Mouse (Mus musculus) gastrocnemius, adult 8-10 months (tissue): ENCODE results near the gene Hspa1a. TPM values are rescaled to one million over a fixed set of nuclear protein-coding genes. Genes with fewer than 3 reads are reported as not detected.

ENCODE experiments used
- total RNA-seq, 4 experiments: library from RNA; stranded (reverse); gene quantifications; 2 replicates each; pipeline ENCODE4 v1.2.4; 2022

Gene Hspa1a
- total RNA-seq, 4 experiments from 2014 or later: 4.2 to 17.8 (median 5.3) TPM

Other genes with a start within 250 kb of the Hspa1a start
- 10 to 100 TPM in 1 of 4 experiments, 1 to 10 TPM in 3; 1.3 to 10.9 (median 4.9) TPM for gene C4b, start 228.3 kb downstream of the Hspa1a start, total RNA-seq
- gene Cyp21a1, start 167.6 kb downstream of the Hspa1a start, total RNA-seq: 1 to 10 TPM in 1 of 4 experiments, under 1 TPM in 1, not detected in 2; 0.34 to 3.1 TPM
- 1 to 10 TPM; 5.6 to 8.0 (median 6.9) TPM for gene Stk19, start 135.2 kb downstream of the Hspa1a start, total RNA-seq
- 1 to 10 TPM; 7.3 to 9.9 (median 8.6) TPM for gene Dxo, start 135.1 kb downstream of the Hspa1a start, total RNA-seq
- 10 to 100 TPM; 21.3 to 23.4 (median 21.9) TPM for gene Skiv2l, start 121.9 kb downstream of the Hspa1a start, total RNA-seq
- 10 to 100 TPM in 1 of 4 experiments, 1 to 10 TPM in 3; 7.6 to 10.4 (median 8.9) TPM for gene Nelfe, start 121.8 kb downstream of the Hspa1a start, total RNA-seq
- 1 to 10 TPM in 3 of 4 experiments, under 1 TPM in 1; 0.56 to 6.3 (median 2.8) TPM for gene Cfb, start 109.6 kb downstream of the Hspa1a start, total RNA-seq
- 1 to 10 TPM; 7.3 to 7.9 (median 7.6) TPM for gene Zbtb12, start 92.7 kb downstream of the Hspa1a start, total RNA-seq
- not detected for gene Gm20547, start 90.1 kb downstream of the Hspa1a start, total RNA-seq
- gene C2, start 73.9 kb downstream of the Hspa1a start, total RNA-seq: 1 to 10 TPM in 3 of 4 experiments, under 1 TPM in 1; 0.73 to 2.3 (median 2.2) TPM
- 10 to 100 TPM; 31.2 to 37.2 (median 33.4) TPM for gene Ehmt2, start 73.7 kb downstream of the Hspa1a start, total RNA-seq
- gene Slc44a4, start 57.7 kb downstream of the Hspa1a start, total RNA-seq: under 1 TPM in 2 of 4 experiments, not detected in 2; 0.15 TPM
- gene Neu1, start 40.9 kb downstream of the Hspa1a start, total RNA-seq: 10 to 100 TPM in 2 of 4 experiments, 1 to 10 TPM in 2; 8.8 to 11.6 (median 10.5) TPM
- gene Hspa1b, start 12.9 kb downstream of the Hspa1a start, total RNA-seq: 10 to 100 TPM in 1 of 4 experiments, 1 to 10 TPM in 3; 2.4 to 13.6 (median 3.7) TPM
- gene Gm20481, start 2.2 kb downstream of the Hspa1a start, total RNA-seq: not detected
- gene Hspa1l, start 547 bp upstream of the Hspa1a start, total RNA-seq: 10 to 100 TPM; 19.4 to 26.1 (median 20.2) TPM
- 10 to 100 TPM; 11.7 to 15.7 (median 13.0) TPM for gene Lsm2, start 9.7 kb upstream of the Hspa1a start, total RNA-seq
- 10 to 100 TPM; 37.3 to 42.8 (median 41.0) TPM for gene Vars, start 28.8 kb upstream of the Hspa1a start, total RNA-seq
- 10 to 100 TPM in 3 of 4 experiments, 1 to 10 TPM in 1; 8.0 to 18.8 (median 13.7) TPM for gene Vwa7, start 44.4 kb upstream of the Hspa1a start, total RNA-seq
- gene Sapcd1, start 55.9 kb upstream of the Hspa1a start, total RNA-seq: not detected
- gene Msh5, start 74.6 kb upstream of the Hspa1a start, total RNA-seq: not detected
- 1 to 10 TPM; 5.2 to 9.0 (median 6.6) TPM for gene Clic1, start 77.8 kb upstream of the Hspa1a start, total RNA-seq
- 1 to 10 TPM; 4.3 to 6.2 (median 5.1) TPM for gene Ddah2, start 86.9 kb upstream of the Hspa1a start, total RNA-seq
- not detected for gene Ly6g6c, start 93.2 kb upstream of the Hspa1a start, total RNA-seq
- not detected for gene Mpig6b, start 94.0 kb upstream of the Hspa1a start, total RNA-seq
- gene Ly6g6e, start 104.7 kb upstream of the Hspa1a start, total RNA-seq: not detected
- gene Ly6g6d, start 105.9 kb upstream of the Hspa1a start, total RNA-seq: 1 to 10 TPM in 1 of 4 experiments, under 1 TPM in 2, not detected in 1; 0.53 to 1.8 (median 0.99) TPM
- gene Ly6g6f, start 113.5 kb upstream of the Hspa1a start, total RNA-seq: not detected
- 100 to 1,000 TPM in 1 of 4 experiments, 10 to 100 TPM in 3; 84.1 to 107 (median 92.9) TPM for gene Abhd16a, start 117.1 kb upstream of the Hspa1a start, total RNA-seq
- not detected for gene Ly6g5c, start 136.1 kb upstream of the Hspa1a start, total RNA-seq
- not detected for gene Ly6g5b, start 143.3 kb upstream of the Hspa1a start, total RNA-seq
- 10 to 100 TPM in 1 of 4 experiments, 1 to 10 TPM in 3; 8.6 to 11.4 (median 9.3) TPM for gene Gpank1, start 149.3 kb upstream of the Hspa1a start, total RNA-seq
- gene Csnk2b, start 149.9 kb upstream of the Hspa1a start, total RNA-seq: 100 to 1,000 TPM; 169 to 216 (median 180) TPM
- 10 to 100 TPM; 13.6 to 22.6 (median 17.0) TPM for gene D17H6S53E, start 154.2 kb upstream of the Hspa1a start, total RNA-seq
- not detected for gene Apom, start 159.9 kb upstream of the Hspa1a start, total RNA-seq
- 100 to 1,000 TPM; 206 to 247 (median 236) TPM for gene Bag6, start 163.0 kb upstream of the Hspa1a start, total RNA-seq
- 10 to 100 TPM; 90.5 to 98.3 (median 94.6) TPM for gene Prrc2a, start 192.7 kb upstream of the Hspa1a start, total RNA-seq
- under 1 TPM in 2 of 4 experiments, not detected in 2; 0.52 to 0.72 TPM for gene Aif1, start 203.9 kb upstream of the Hspa1a start, total RNA-seq
- under 1 TPM in 2 of 4 experiments, not detected in 2; 0.73 to 0.92 TPM for gene Lst1, start 216.3 kb upstream of the Hspa1a start, total RNA-seq
- not detected for gene Ltb, start 222.3 kb upstream of the Hspa1a start, total RNA-seq
- gene Tnf, start 229.9 kb upstream of the Hspa1a start, total RNA-seq: under 1 TPM in 1 of 4 experiments, not detected in 3; 0.31 TPM
- gene Lta, start 233.2 kb upstream of the Hspa1a start, total RNA-seq: under 1 TPM; 0.53 to 0.76 (median 0.65) TPM
- gene Gm16181, start 248.7 kb upstream of the Hspa1a start, total RNA-seq: not detected